Mouse (Mus musculus) frontal cortex, postnatal 10 days (tissue): Measurements from ENCODE around the gene 1700123O20Rik.

Source experiments
- DNase-seq, 2 experiments: peaks; one replicate each; pipeline ENCODE4 v3.0.0; 2022; ENCODE audit warnings: low spot score in 2 of 2, mixed read lengths in 1 of 2

1700123O20Rik gene

DNA sequence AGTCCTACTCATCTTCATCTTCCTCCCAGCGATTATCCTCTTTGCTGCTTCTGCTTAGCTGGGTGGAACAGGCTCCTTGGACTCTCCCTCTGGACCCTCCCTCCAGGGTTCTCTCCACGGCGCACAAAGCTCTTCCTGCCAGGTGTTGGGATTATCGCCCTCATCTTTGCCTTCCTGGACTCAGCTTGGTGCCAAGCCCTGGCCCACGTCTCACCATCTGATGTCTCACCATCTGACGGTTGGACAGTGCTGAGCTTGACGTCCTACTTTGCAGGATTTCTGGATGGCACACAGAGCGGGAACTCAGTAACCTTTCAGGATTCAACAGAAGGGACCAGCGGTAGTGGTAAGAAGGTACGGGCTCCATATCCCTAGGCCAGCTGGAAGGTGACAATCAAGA lies 35.7 kb downstream of the 1700123O20Rik start:
- DNase-seq = no peak

DNA sequence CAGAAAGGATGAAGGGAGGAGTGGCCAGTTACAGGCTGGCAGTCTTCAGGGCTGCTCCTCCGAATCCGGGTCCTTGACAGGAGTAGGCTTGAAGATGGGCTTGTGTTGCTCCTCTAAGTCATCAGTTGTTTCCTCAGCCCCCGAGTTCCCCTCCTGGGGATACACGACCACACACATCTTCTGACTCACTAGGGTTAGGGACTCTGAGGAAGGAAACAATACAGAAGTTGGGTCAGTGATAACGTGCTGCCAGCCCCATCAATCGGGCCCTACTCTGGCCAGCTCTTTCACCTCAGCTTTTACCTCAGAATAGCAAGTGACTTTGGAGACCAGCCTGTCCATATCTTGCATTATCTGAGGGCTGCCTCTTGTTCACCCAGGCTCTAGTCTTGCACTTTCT lies 38.0 kb downstream of the 1700123O20Rik start:
- DNase-seq = no peak

DNA sequence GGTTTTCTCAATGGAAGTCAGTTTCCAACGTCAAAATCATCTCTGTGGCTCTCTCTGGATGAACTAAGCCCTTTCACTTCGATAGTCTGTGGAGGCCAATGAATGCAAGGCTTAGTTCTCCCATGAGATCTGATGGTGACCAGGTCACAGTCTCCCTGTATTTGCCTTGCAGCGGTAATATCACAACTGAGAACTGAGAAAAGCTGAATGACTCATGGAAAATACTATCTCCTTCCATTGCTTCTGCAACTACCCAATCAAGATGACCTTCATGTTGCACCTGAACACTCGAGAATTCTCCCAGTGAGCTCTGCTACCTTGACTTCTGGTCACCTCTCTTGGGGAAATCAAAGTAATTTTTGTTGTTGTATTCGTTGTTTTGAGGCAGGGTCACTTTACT lies 41.5 kb downstream of the 1700123O20Rik start:
- no peak for DNase-seq

- no peak for DNase-seq
Measured at GRCm38 (mm10) chr14:54728823-54729653, 43.0 kb downstream of the 1700123O20Rik start.

GRCm38 (mm10) chr14:54730305-54730704 lies 44.3 kb downstream of the 1700123O20Rik start:
- DNase-seq = no peak

DNA sequence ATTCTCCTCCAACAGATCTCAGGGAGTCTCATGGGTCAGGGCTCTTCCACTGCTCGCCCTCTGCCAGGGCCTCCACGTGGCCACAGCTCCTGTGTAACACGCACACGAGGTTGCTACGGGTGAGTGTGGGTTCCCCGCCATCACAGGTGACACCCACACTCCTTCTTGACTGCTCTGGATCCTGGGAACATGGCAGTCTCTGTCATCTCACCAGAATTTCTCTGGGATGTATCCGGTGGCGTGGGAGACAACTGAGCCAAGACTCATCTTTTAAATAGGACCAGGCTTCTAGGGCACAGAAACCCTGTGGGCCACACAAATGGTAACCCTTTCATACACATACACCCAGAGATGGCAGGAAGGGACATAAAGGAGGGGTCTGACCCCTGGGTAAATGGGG lies 46.2 kb downstream of the 1700123O20Rik start:
- no peak for DNase-seq

DNA sequence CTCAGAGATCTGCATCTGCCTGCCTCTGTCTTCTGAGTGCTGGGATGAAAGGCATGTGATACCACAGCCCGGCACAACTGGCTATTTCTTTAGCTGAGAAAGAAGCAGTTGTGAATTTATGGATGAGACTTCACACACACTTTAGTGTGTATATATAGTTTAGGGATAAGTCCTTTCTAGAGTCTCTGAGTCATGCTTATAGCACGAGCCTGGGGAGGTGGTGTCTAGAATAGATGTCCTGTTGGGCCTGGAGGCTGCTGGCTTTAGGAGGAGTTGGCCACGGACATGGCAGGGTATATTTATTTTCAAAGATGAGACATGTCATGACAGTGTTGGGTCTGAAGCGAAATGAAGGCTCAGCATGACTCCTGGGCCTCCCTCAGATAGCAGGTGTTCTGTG lies 48.0 kb downstream of the 1700123O20Rik start:
- no peak for DNase-seq

DNA sequence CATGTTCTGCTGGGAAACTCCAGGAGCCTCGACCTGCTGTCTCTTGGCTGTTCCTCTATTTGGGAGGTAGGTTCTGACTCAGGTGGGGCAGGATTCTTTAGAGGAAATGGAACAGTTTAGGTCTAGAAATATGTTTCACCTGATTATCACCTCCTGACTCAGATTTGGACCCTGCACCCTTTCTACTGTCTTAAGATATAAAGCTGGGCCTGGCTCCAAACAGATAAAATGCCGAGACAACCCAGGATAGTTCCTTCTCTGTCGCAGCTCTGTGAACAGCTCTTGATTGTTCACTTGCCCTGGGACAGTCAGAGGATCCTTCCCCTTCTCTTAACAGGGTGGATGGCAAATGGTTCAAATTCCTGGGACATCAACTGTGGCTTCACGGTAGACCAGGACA lies 49.2 kb downstream of the 1700123O20Rik start:
- no peak for DNase-seq

GRCm38 (mm10) chr14:54736555-54737552 lies 50.8 kb downstream of the 1700123O20Rik start:
- peak; percentile 34 to 54 for DNase-seq

DNA sequence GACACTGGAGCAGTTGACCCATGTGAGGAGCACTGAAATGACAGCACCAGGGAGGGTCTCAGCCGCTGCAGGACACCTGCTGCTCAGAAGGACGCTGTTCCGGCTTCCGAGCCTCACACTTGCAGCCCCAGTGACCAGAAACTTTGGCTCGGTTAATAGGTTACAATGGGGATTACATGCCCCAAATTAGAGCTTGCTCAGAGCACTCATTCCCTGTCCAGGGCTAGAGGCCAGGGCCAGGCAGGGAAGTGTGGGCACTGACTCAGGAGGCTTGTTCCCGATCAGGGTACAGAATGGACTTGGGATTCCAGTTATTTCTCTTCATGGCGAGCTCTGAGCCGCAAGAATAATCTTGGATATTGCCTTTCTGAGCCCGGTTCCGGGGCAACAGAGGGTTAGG lies 51.6 kb downstream of the 1700123O20Rik start:
- DNase-seq = no peak
